Mouse (Mus musculus): ENCODE measurements around the gene Adamts13.

DNA sequence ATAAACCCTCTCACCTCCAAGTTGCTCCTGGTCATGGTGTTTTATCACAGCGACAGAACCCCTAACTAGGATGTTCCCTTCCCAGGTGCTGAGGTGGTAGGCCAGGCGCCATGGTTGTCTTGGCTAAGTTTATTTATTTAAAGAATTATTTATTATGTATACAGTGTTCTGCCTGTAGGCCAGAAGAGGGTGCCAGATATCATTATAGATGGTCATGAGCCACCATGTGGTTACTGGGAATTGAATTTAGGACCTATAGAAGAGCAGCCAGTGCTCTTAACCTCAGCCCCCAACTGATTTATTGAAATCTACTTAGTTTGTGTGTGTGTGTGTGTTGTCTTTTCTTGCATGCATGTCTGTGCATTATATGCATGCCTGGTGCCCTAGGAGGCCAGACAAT lies 59.1 kb downstream of the Adamts13 start:
- TF ChIP-seq POLR2A (IDR thresholded peaks at IDR 0.05; ENCODE audit: borderline replicate concordance, control insufficient read depth, low read depth, low read length) (no peak), CTCF (IDR thresholded peaks at IDR 0.05; ENCODE audit: control insufficient read depth, insufficient read depth, low read length) (no peak)

All from bone marrow, adult 2 months (tissue).